Mouse (Mus musculus) monocyte, adult 2 months (primary cell): ENCODE measurements around the gene Exph5.
A peak's percentile ranks its signal among the peaks of the same experiment; 100 is the strongest.

Experiments
- DNase-seq, 2 experiments: peaks; one replicate each; pipeline ENCODE4 v3.0.0; 2022; ENCODE audit warnings: low spot score in 2 of 2, low read depth in 1 of 2

Exph5 gene

GRCm38 (mm10) chr9:53404050-53404752 lies 102.7 kb downstream of the Exph5 start:
- no peak for DNase-seq

GRCm38 (mm10) chr9:53404753-53405722 lies 103.6 kb downstream of the Exph5 start:
- peak; percentile 35 to 54 for DNase-seq

- DNase-seq: no peak
These were observed 107.1 kb downstream of the Exph5 start for GRCm38 (mm10) chr9:53408548-53408947.

DNA sequence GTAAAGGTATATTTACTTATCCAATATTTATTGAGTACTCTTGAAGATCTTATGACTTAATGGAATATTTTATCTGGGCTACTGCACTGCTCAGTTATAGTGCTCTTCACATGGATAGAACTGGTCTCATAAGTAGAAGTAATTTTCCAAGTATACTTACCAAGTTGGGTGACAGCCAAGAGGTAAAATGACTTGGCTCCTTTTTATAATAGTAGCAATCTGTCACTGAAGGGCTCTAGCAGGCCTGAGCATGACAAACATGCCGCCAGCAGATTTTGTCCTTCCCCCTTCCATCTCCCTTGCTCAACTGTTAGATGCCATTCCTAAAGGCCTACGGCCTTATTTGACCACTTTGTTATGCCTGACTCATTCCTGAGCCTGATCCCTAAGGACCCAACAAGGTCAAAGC lies 107.5 kb downstream of the Exph5 start:
- DNase-seq: no peak

DNA sequence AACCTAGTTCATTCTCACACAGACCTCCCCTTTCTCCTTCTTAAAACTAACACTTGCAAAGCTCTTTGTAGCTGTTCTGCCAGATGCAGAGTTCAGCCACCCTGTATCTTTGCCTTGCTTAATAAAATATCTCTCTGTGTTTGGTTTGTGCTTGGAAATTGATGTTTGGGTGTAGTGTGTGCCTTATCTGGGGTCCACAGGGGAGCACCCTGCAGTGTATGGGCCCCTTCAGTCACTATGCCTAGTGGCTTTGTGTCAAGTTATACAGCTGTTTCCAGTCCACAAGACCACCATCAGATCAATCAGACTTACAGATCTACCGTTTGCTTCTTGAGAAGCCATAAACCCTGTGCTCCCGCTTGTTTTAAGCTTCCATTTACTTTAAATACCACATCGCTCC lies 108.0 kb downstream of the Exph5 start:
- DNase-seq: no peak

DNA sequence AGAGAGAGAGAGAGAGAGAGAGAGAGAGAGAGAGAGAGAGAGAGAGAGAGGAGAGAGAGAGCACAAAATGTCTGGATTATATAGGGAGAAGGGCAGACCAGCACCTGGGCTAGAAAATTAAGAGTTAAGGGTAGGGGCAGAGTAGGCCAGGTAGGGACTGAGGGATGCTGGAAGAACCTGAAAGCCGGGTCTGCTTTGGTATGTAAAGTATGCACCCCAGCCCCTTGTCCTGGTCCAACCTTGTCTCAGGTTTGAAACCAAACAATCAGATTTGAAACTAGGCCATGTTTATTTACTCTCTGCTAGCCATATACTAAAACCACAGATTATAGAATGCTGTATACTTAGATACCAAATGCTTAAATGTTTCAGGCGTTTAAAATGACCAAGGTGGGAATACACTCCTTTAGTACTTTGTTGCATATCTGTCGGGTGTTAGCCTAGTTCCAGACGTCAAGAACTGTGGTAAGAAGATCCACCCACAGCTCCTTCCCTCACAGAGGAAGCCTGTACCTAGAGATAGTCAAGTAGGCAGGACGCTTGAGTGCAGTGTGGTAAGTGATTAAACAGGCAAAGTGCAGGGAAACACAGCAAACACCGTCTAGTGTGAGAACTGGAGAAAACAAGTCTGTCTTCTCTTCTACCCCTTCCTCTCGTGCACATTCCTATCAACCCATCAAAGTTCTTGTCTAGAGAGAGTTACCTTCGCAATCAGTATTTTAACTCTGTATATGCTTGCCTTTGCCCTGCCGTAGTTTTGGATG lies 120.8 kb downstream of the Exph5 start:
- DNase-seq: no peak

DNA sequence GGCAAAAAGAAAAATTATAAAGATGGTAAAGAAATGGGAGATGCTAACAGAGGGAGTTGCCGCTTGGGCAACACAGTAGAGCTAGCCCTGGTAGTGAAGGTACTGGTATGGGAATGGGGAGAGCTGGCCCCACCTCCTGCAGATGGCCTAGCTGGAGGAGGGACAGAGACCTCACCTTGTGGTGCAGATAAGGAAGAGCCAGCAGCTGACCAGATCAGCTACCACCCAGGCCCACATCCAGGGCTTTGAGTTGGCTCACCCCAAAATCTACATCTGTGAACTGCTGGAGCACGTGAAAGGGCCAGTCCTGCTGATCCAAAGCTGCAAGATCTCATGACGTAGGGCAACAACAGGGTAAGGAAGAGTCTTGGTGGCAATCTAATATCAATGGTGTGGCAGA lies 125.3 kb downstream of the Exph5 start:
- no peak for DNase-seq
